ENCODE assay signal across 9 mouse cellular contexts in genomic region chr5:5693541-5693955, GRCm38 (mm10). TPM values are rescaled to one million over a fixed set of nuclear protein-coding genes. Genes with fewer than 3 reads are reported as not detected.
DNase-seq lines count a peak whose midpoint lies in the region; ATAC-seq and TF ChIP-seq lines count a peak whose summit lies in the region.
"Had no signal": no experiment of that assay in that cellular context is flagged by ENCODE, and none has a peak within 500 bp of the region (broad histone marks: within the 10 kb centered on the region; RNA-seq: fewer than 3 reads in every experiment).

No protein-coding gene starts in this region.

- in situ Hi-C loops in ES-E14 (cut with MboI; ENCODE audit: low sequenced_read_pairs in 2 of 2, unreplicated experiment in 2 of 2), result no loop called here

- H3K9me3 ChIP-seq in heart, embryonic 12.5 days (replicated peaks), result no peaks in the 10 kb centered on the region
- H3K9me3 ChIP-seq in ES-E14 (ENCODE audit: control insufficient read depth, insufficient read depth, low read depth, low read length), result no peaks in the 10 kb centered on the region
- no peaks in the 10 kb centered on the region for H3K9me3 ChIP-seq in embryonic facial prominence, embryonic 14.5 days (ENCODE audit: control insufficient read depth, low read length)
- no peaks in the 10 kb centered on the region for H3K9me3 ChIP-seq in limb, embryonic 10.5 days (replicated peaks)
- H3K9me3 ChIP-seq in neural tube, embryonic 15.5 days (replicated peaks), result no peaks in the 10 kb centered on the region

- H3K4me1 ChIP-seq in heart, embryonic 12.5 days (replicated peaks), result peaks cover 3% of the 10 kb centered on the region; the same call in 1 of the 2 replicates
- peaks cover 6 to 8% of the 10 kb centered on the region in 2 experiments; a peak in 3 of 4 replicates for H3K4me1 ChIP-seq in ES-E14 (ENCODE audit: control insufficient read depth in 2 of 2, insufficient read depth in 2 of 2, low read length in 2 of 2, poor library complexity in 1 of 2)
- H3K4me1 ChIP-seq in embryonic facial prominence, embryonic 14.5 days (ENCODE audit: control insufficient read depth, insufficient read depth, low read length), result peaks cover 3% of the 10 kb centered on the region; the same call in 1 of the 2 replicates
- no peaks in the 10 kb centered on the region for H3K4me1 ChIP-seq in limb, embryonic 10.5 days
- H3K4me1 ChIP-seq in neural tube, embryonic 15.5 days, result peaks cover 14% of the 10 kb centered on the region; the same call in 1 of the 2 replicates

- under 1% methylated on average over 25 of the region's 29 CpGs for WGBS in heart, embryonic 12.5 days
- 0% methylated on average over 8 of the region's 29 CpGs for WGBS in embryonic facial prominence, embryonic 14.5 days
- under 1% methylated on average over 24 of the region's 29 CpGs for WGBS in limb, embryonic 10.5 days
- 1% methylated on average over 29 of the region's 29 CpGs for WGBS in neural tube, embryonic 15.5 days

- peak overlapping the region; percentile 68 for H3K4me2 ChIP-seq in heart, embryonic 12.5 days
- peak overlapping the region; percentile 71 for H3K4me2 ChIP-seq in embryonic facial prominence, embryonic 14.5 days (ENCODE audit: low read depth, low read length)
- H3K4me2 ChIP-seq in neural tube, embryonic 15.5 days, result peak overlapping the region; percentile 81

- H3K4me3 ChIP-seq in heart, embryonic 12.5 days, result peak overlapping the region; percentile 83
- peak overlapping the region; percentile 80 to 96 for H3K4me3 ChIP-seq in ES-E14 (ENCODE audit: insufficient read depth in 1 of 2, low read depth in 1 of 2, low read length in 2 of 2, poor library complexity in 1 of 2, severe bottlenecking in 1 of 2)
- peak overlapping the region; percentile 80 for H3K4me3 ChIP-seq in embryonic facial prominence, embryonic 14.5 days (ENCODE audit: low read depth, low read length)
- peak overlapping the region; percentile 87 for H3K4me3 ChIP-seq in limb, embryonic 10.5 days
- peak overlapping the region; percentile 69 for H3K4me3 ChIP-seq in neural tube, embryonic 15.5 days (replicated peaks)

- no peaks in the 10 kb centered on the region for H3K36me3 ChIP-seq in heart, embryonic 12.5 days
- no peaks in the 10 kb centered on the region for H3K36me3 ChIP-seq in ES-E14 (ENCODE audit: control insufficient read depth, insufficient read depth, low read length, poor library complexity, severe bottlenecking)
- no peaks in the 10 kb centered on the region for H3K36me3 ChIP-seq in embryonic facial prominence, embryonic 14.5 days (ENCODE audit: control insufficient read depth, insufficient read depth, low read length)
- H3K36me3 ChIP-seq in limb, embryonic 10.5 days, result no peaks in the 10 kb centered on the region
- H3K36me3 ChIP-seq in neural tube, embryonic 15.5 days, result no peaks in the 10 kb centered on the region

- ATAC-seq in heart, embryonic 12.5 days (ENCODE audit: insufficient number of reproducible peaks, low FRiP score), result peak; percentile 57
- peak; percentile 68 for ATAC-seq in embryonic facial prominence, embryonic 14.5 days (ENCODE audit: low read depth)
- peak; percentile 72 for ATAC-seq in neural tube, embryonic 15.5 days (ENCODE audit: low FRiP score)
- ATAC-seq in CD4-positive, CD25-positive, alpha-beta regulatory T cell, adult 4 months, result no peak

- no peaks in the 10 kb centered on the region for H3K27me3 ChIP-seq in heart, embryonic 12.5 days (replicated peaks)
- H3K27me3 ChIP-seq in embryonic facial prominence, embryonic 14.5 days (replicated peaks; ENCODE audit: control insufficient read depth, insufficient read depth, low read length), result no peaks in the 10 kb centered on the region
- H3K27me3 ChIP-seq in limb, embryonic 10.5 days (ENCODE audit: low read depth, poor library complexity, severe bottlenecking), result peaks cover 5% of the 10 kb centered on the region
- H3K27me3 ChIP-seq in neural tube, embryonic 15.5 days (replicated peaks), result no peaks in the 10 kb centered on the region

- no peak overlapping the region for H3K27ac ChIP-seq in heart, embryonic 12.5 days (ENCODE audit: poor library complexity, severe bottlenecking)
- peak overlapping the region; percentile 32 for H3K27ac ChIP-seq in ES-E14 (ENCODE audit: insufficient read depth, low read depth, low read length, poor library complexity, severe bottlenecking)
- H3K27ac ChIP-seq in embryonic facial prominence, embryonic 14.5 days (replicated peaks; ENCODE audit: low read depth, low read length), result peak overlapping the region; percentile 68
- peak overlapping the region; percentile 95 for H3K27ac ChIP-seq in limb, embryonic 10.5 days
- H3K27ac ChIP-seq in neural tube, embryonic 15.5 days (replicated peaks), result peak overlapping the region; percentile 54; the same call in 1 of the 2 replicates

- no peak for DNase-seq in heart, postnatal 4 days
- DNase-seq in ES-E14 (ENCODE audit: low read depth, low spot score), result no peak
- DNase-seq in embryonic facial prominence, embryonic 14.5 days (ENCODE audit: low spot score), result peak; percentile 41
- peak; percentile 70 for DNase-seq in limb, embryonic 10.5 days (ENCODE audit: low spot score)
- DNase-seq in thymus, postnatal 25 days, result no peak

- H3K9ac ChIP-seq in heart, embryonic 12.5 days, result peak overlapping the region; percentile 75
- peak overlapping the region; percentile 90 for H3K9ac ChIP-seq in ES-E14 (ENCODE audit: insufficient read depth, low read depth, low read length, poor library complexity, severe bottlenecking)
- peak overlapping the region; percentile 87 for H3K9ac ChIP-seq in embryonic facial prominence, embryonic 14.5 days (ENCODE audit: low read depth, low read length)
- peak overlapping the region; percentile 79 for H3K9ac ChIP-seq in neural tube, embryonic 15.5 days (replicated peaks)

TF ChIP-seq in ES-E14, 5 proteins besides CTCF, POLR2A, EP300 and RAD21:
- no peak for TF ChIP-seq MAFK (IDR thresholded peaks at IDR 0.05; ENCODE audit: insufficient read depth, low read depth, low read length)
- TF ChIP-seq ZNF384 (IDR thresholded peaks at IDR 0.05; ENCODE audit: low read depth, low read length), result no peak
- TF ChIP-seq CHD2 (IDR thresholded peaks at IDR 0.05; ENCODE audit: low read depth, low read length), result no peak
- no peak for TF ChIP-seq HCFC1 (IDR thresholded peaks at IDR 0.05; ENCODE audit: borderline replicate concordance, insufficient read depth, low read length)
- no peak for TF ChIP-seq ZC3H11A (IDR thresholded peaks at IDR 0.05; ENCODE audit: borderline replicate concordance, low read depth, low read length)

RNA-seq across cellular contexts. Expression of gene Steap2, which starts 0.8 kb away (rescaled TPM):
- polyA plus RNA-seq in heart, embryonic 12.5 days (2016; fragmentation: Nextera tagmentation; extraction: Ambion mirVana), result 3.6 and 4.1 TPM in 2 replicates
- total RNA-seq in heart, postnatal 4 days (2021), result 1 to 10 TPM; 1.7 to 1.9 TPM
- 26.4 and 33.2 TPM in 2 replicates for total RNA-seq in ES-E14 (2012; rRNA removed)
- 5.6 and 6.6 TPM in 2 replicates for polyA plus RNA-seq in embryonic facial prominence, embryonic 14.5 days (2014; fragmentation: Nextera tagmentation; extraction: Ambion mirVana)
- polyA plus RNA-seq in limb, embryonic 10.5 days (2016; fragmentation: Nextera tagmentation; extraction: Ambion mirVana), result 5.8 and 6.8 TPM in 2 replicates
- 6.8 and 6.9 TPM in 2 replicates for polyA plus RNA-seq in neural tube, embryonic 15.5 days (2015; fragmentation: Nextera tagmentation; extraction: Ambion mirVana)
- not detected for polyA plus RNA-seq in CD4-positive, CD25-positive, alpha-beta regulatory T cell, adult 4 months (2017; shearing (Covaris generic))
- total RNA-seq: MEL had no signal

RNA-seq across cellular contexts. Expression of gene Cfap69, which starts 29.5 kb away (rescaled TPM):
- 1.7 and 1.8 TPM in 2 replicates for polyA plus RNA-seq in heart, embryonic 12.5 days (2016; fragmentation: Nextera tagmentation; extraction: Ambion mirVana)
- total RNA-seq in heart, postnatal 4 days (2021), result 1 to 10 TPM; 3.3 to 3.9 TPM
- total RNA-seq in ES-E14 (2012; rRNA removed), result 4.3 and 4.6 TPM in 2 replicates
- 3.3 and 4.2 TPM in 2 replicates for polyA plus RNA-seq in embryonic facial prominence, embryonic 14.5 days (2014; fragmentation: Nextera tagmentation; extraction: Ambion mirVana)
- polyA plus RNA-seq in limb, embryonic 10.5 days (2016; fragmentation: Nextera tagmentation; extraction: Ambion mirVana), result 1.9 and 2.4 TPM in 2 replicates
- polyA plus RNA-seq in neural tube, embryonic 15.5 days (2015; fragmentation: Nextera tagmentation; extraction: Ambion mirVana), result 8.3 and 8.6 TPM in 2 replicates
- not detected for polyA plus RNA-seq in CD4-positive, CD25-positive, alpha-beta regulatory T cell, adult 4 months (2017; shearing (Covaris generic))
- total RNA-seq: MEL had no signal

RNA-seq across cellular contexts. Expression of gene Steap1, which starts 55.6 kb away (rescaled TPM):
- 3.1 and 3.8 TPM in 2 replicates for polyA plus RNA-seq in heart, embryonic 12.5 days (2016; fragmentation: Nextera tagmentation; extraction: Ambion mirVana)
- under 1 TPM; 0.31 to 0.43 TPM for total RNA-seq in heart, postnatal 4 days (2021)
- total RNA-seq in ES-E14 (2012; rRNA removed), result 43.3 and 45.6 TPM in 2 replicates
- polyA plus RNA-seq in embryonic facial prominence, embryonic 14.5 days (2014; fragmentation: Nextera tagmentation; extraction: Ambion mirVana), result 7.1 and 7.9 TPM in 2 replicates
- 4.7 and 5.8 TPM in 2 replicates for polyA plus RNA-seq in limb, embryonic 10.5 days (2016; fragmentation: Nextera tagmentation; extraction: Ambion mirVana)
- polyA plus RNA-seq in neural tube, embryonic 15.5 days (2015; fragmentation: Nextera tagmentation; extraction: Ambion mirVana), result 1.5 and 1.6 TPM in 2 replicates
- not detected for polyA plus RNA-seq in CD4-positive, CD25-positive, alpha-beta regulatory T cell, adult 4 months (2017; shearing (Covaris generic))
- total RNA-seq: MEL had no signal

Comparison
In these comparisons a context has a peak if more than half of its experiments do, and no peak if none do; other contexts are left out.
1. DNase-seq: peak in embryonic facial prominence, embryonic 14.5 days (single experiment) and limb, embryonic 10.5 days (single experiment); none in heart, postnatal 4 days (single experiment), ES-E14 (single experiment) and thymus, postnatal 25 days (single experiment).
2. Peak in every context shown above with its lines, with median percentiles within 50 percentile points of each other: H3K4me2 ChIP-seq, H3K4me3 ChIP-seq and H3K9ac ChIP-seq.